Mouse (Mus musculus) bone marrow macrophage, adult 2 months (primary cell): ENCODE data around the gene Pygm. TPM values are rescaled to one million over a fixed set of nuclear protein-coding genes. Genes with fewer than 3 reads are reported as not detected.

Source experiments
- H3K27ac ChIP-seq: 2 replicates; pipeline ENCODE4 v1.5.1; 2012; ENCODE audit warnings: low read depth, low read length; ENCODE audit not compliant: insufficient read depth
- H3K4me1 ChIP-seq: 2 replicates; pipeline ENCODE4 v1.6.1; 2012; ENCODE audit warnings: low read length; ENCODE audit not compliant: control insufficient read depth, insufficient read depth
- H3K4me3 ChIP-seq: 2 replicates; pipeline ENCODE4 v1.5.1; 2012; ENCODE audit warnings: mild to moderate bottlenecking, low read length, moderate library complexity; ENCODE audit not compliant: insufficient read depth
- CTCF ChIP-seq: IDR thresholded peaks from 2 replicates; pipeline ENCODE4 v1.5.1; 2012; ENCODE audit warnings: low read depth, mild to moderate bottlenecking, low read length, moderate library complexity
- POLR2A ChIP-seq: IDR thresholded peaks from 2 replicates; pipeline ENCODE4 v1.6.1; 2012; ENCODE audit warnings: mild to moderate bottlenecking, low read depth, low read length, borderline replicate concordance
- polyA plus RNA-seq: library from polyadenylated mRNA; stranded (reverse); fragments of >200 nt; gene quantifications from 2 replicates; pipeline ENCODE4 v1.2.4, GENCODE M21; 2012; ENCODE audit not compliant: missing spikeins, insufficient read depth, insufficient read length

The Pygm gene
- polyA plus RNA-seq, 1 experiment = 0.97 TPM

GRCm38 (mm10) chr19:6383470-6383869 lies 729 bp upstream of the Pygm start:
- H3K27ac ChIP-seq = no peak overlapping the region
- no peak overlapping the region for H3K4me3 ChIP-seq
- no peak for TF ChIP-seq CTCF
- no peak for TF ChIP-seq POLR2A
- H3K4me1 ChIP-seq = no peaks in the 10 kb centered on the region

- no peaks in the 10 kb centered on the region for H3K4me1 ChIP-seq
- H3K4me3 ChIP-seq = no peak overlapping the region
- TF ChIP-seq CTCF (no peak), POLR2A (no peak)
- no peak overlapping the region for H3K27ac ChIP-seq
These were observed 755 bp downstream of the Pygm start for GRCm38 (mm10) chr19:6384954-6385353.

DNA sequence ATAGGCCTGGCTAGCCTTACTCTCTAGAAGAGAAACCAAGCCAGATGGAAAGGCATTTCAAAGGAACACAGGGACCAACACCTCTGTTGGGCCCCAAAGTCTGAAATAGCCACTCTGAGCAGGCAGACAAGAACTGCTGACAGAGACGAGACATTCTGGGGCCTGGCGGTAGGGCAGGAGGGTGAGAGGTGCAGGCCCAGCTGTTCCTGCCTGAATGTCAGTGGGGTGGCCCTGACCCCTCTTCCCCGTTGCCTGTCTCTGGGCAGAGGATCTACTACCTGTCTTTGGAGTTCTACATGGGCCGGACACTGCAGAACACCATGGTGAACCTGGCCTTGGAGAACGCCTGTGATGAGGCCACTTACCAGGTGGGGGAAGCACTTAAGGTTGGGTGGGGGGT lies 1.2 kb downstream of the Pygm start:
- no peak for TF ChIP-seq POLR2A
- TF ChIP-seq CTCF = no peak
- no peaks in the 10 kb centered on the region for H3K4me1 ChIP-seq
- H3K4me3 ChIP-seq = no peak overlapping the region
- no peak overlapping the region for H3K27ac ChIP-seq

DNA sequence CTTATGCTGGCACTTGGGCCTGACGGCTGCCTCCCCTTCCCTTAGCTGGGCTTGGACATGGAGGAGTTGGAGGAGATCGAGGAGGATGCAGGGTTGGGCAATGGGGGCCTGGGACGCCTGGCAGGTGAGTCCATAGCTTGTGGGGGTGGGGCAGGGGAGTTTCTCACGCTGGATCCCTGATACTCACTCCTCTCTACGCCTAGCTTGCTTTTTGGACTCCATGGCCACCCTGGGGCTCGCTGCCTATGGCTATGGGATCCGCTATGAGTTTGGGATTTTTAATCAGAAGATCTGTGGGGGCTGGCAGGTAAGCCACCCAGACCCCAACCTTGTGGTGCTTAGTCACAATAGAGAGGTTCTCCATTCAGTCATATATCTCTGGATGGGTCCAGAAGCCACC lies 1.6 kb downstream of the Pygm start:
- no peak overlapping the region for H3K27ac ChIP-seq
- H3K4me1 ChIP-seq = no peaks in the 10 kb centered on the region
- H3K4me3 ChIP-seq = no peak overlapping the region
- TF ChIP-seq POLR2A = no peak
- no peak for TF ChIP-seq CTCF

DNA sequence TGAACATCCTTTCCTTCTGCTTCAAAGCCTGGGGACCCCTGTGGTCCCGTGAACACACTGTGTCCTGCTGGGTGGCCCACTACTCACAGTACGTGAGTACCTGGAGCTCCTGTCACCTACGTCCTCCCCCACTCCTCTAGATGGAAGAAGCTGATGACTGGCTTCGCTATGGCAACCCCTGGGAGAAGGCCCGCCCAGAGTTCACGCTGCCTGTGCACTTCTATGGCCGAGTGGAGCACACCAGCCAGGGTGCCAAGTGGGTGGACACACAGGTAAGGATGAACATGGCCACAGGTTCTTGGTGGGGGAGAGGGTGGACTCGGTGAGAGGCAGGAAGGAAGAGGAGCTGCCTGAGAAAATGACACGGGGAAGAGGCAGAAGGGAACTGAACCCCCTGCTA lies 2.0 kb downstream of the Pygm start:
- H3K4me3 ChIP-seq = no peak overlapping the region
- no peaks in the 10 kb centered on the region for H3K4me1 ChIP-seq
- H3K27ac ChIP-seq = no peak overlapping the region
- TF ChIP-seq CTCF (no peak), POLR2A (no peak)

DNA sequence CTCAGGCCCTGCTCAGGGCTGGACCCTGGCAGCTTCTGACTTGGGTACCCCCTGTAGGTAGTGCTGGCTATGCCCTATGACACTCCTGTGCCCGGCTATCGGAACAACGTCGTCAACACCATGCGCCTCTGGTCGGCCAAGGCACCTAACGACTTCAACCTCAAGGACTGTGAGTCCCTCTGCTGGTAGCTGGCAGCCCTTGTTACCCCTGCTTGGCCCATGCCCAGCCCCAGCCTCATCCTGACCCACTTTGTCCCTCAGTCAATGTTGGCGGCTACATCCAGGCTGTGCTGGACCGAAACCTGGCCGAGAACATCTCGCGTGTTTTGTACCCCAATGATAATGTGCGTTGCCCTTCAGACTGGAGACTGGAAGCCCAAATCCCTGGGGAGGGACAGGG lies 3.8 kb downstream of the Pygm start:
- Histone ChIP-seq H3K4me1 (no peaks in the 10 kb centered on the region), H3K27ac (no peak overlapping the region), H3K4me3 (no peak overlapping the region)
- TF ChIP-seq POLR2A (no peak), CTCF (no peak)

DNA sequence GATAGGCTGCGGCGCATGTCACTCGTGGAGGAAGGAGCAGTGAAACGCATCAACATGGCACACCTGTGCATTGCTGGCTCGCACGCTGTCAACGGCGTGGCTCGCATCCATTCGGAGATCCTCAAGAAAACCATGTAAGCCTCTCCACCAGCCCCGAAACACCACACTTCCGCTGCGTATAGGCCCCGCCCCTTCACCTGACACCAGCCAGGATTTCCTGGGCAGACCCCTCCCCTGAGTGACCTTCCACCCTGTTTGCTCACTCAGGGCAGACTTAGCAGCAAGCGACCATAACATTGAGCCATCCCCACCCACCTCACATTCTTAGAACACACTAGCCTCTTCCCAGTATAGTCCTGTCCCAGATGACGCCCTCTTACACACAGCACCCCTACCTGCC lies 5.6 kb downstream of the Pygm start:
- TF ChIP-seq POLR2A = no peak
- no peak for TF ChIP-seq CTCF
- Histone ChIP-seq H3K27ac (no peak overlapping the region), H3K4me3 (no peak overlapping the region), H3K4me1 (no peaks in the 10 kb centered on the region)

DNA sequence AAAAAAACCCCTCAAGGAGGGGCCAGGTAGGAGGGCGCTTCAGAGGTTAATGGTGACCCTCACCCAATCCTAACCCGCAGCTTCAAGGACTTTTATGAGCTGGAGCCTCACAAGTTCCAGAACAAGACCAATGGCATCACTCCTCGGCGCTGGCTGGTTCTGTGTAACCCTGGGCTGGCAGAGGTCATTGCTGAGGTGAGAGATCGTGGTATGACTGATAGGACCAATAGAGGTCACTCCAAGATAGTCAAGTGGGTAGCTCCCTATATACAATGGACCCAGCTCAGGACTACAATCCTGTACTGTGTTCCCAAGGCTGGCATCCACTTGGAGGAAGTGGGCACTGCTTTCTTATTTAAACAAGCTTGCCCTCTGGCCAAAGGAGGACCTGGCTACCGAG lies 6.1 kb downstream of the Pygm start:
- Histone ChIP-seq H3K4me1 (no peaks in the 10 kb centered on the region), H3K4me3 (no peak overlapping the region), H3K27ac (no peak overlapping the region)
- TF ChIP-seq POLR2A (no peak), CTCF (no peak)

DNA sequence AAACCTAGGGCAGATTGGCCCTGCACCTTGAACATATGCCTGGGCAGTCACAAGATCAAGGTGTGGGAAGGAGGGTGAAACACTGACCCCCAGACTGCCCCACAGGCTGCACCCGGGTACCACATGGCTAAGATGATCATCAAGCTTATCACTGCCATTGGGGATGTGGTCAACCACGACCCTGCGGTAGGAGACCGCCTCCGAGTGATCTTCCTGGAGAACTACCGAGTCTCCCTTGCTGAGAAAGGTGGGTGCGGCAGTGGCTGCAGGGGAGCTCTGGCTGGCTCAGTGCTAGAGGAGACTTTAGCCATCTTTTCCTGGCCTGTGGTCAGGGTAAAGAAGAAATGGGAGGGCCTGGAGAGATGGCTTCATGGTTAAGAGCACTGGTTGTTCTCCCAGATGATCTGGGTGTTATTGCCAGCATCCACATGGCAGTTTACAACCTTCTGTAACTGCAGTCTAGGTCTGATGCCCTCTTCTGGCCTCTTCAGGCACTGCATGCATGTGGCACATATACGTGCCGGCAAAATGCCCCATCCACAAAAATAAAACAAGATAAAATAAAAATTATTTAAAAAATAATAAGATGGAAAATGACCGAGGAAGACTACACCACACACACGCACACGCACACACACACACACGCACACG lies 8.7 kb downstream of the Pygm start:
- Histone ChIP-seq H3K27ac (no peak overlapping the region), H3K4me1 (no peaks in the 10 kb centered on the region), H3K4me3 (no peak overlapping the region)
- no peak for TF ChIP-seq POLR2A
- no peak for TF ChIP-seq CTCF

GRCm38 (mm10) chr19:6393637-6394036 lies 9.4 kb downstream of the Pygm start:
- Histone ChIP-seq H3K4me3 (no peak overlapping the region), H3K4me1 (no peaks in the 10 kb centered on the region), H3K27ac (no peak overlapping the region)
- TF ChIP-seq CTCF = no peak
- no peak for TF ChIP-seq POLR2A

DNA sequence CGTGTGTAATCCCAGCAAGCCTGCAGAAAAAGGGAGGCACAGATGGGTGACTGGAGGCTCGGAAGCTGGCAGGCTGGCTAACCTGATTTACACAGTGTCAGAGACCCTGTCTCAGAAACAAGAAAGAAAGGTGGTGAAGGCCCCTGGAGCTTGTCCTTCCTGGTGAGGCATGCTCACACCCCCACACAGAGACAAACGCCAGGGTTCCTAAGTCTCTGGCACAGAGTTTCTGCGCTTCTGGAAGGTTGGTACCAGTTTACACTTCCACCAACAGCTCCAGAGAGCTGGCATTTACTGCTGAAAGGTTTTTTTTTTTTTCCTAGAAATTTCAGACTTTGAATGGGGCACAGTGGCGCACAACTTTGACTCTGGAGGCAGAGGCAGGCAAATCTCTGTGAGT lies 12.0 kb downstream of the Pygm start:
- no peak overlapping the region for H3K27ac ChIP-seq
- TF ChIP-seq POLR2A = no peak
- no peak for TF ChIP-seq CTCF
- H3K4me1 ChIP-seq = 0 out of 2 replicates have a peak, but pooled peaks cover 3% of the 10 kb centered on the region

More for the DNA sequence above, 12.0 kb downstream of the Pygm start:
- H3K4me3 ChIP-seq = no peak overlapping the region
